16 mouse cellular contexts compared by ENCODE assay signal in genomic region chr19:28337574-28337973, GRCm38 (mm10).
DNase-seq lines count a peak whose midpoint lies in the region; ATAC-seq lines count a peak whose summit lies in the region.
"Had no signal": no experiment of that assay in that cellular context is flagged by ENCODE, and none has a peak within 500 bp of the region (broad histone marks: within the 10 kb centered on the region; RNA-seq: fewer than 3 reads in every experiment).

No protein-coding gene starts in this region.

- no peaks in the 10 kb centered on the region; the same call in 1 of the 2 replicates for H3K4me1 ChIP-seq in heart, embryonic 11.5 days (ENCODE audit: control insufficient read depth, insufficient read depth, low read length)
- peaks cover 7% of the 10 kb centered on the region; the same call in 1 of the 2 replicates for H3K4me1 ChIP-seq in lung, embryonic 16.5 days (replicated peaks; ENCODE audit: control insufficient read depth, insufficient read depth, low read length)
- peaks cover 34% of the 10 kb centered on the region for H3K4me1 ChIP-seq in limb, embryonic 10.5 days

- H3K36me3 ChIP-seq in heart, embryonic 11.5 days (ENCODE audit: control insufficient read depth, insufficient read depth, low read length), result no peaks in the 10 kb centered on the region
- no peaks in the 10 kb centered on the region for H3K36me3 ChIP-seq in lung, embryonic 16.5 days (ENCODE audit: control insufficient read depth, insufficient read depth, low read length)
- no peaks in the 10 kb centered on the region for H3K36me3 ChIP-seq in limb, embryonic 10.5 days
- H3K36me3 ChIP-seq: heart, embryonic 15.5 days; limb, embryonic 15.5 days had no signal

- no peaks in the 10 kb centered on the region for H3K27me3 ChIP-seq in heart, embryonic 11.5 days (ENCODE audit: control insufficient read depth, insufficient read depth, low read length)
- no peaks in the 10 kb centered on the region for H3K27me3 ChIP-seq in lung, embryonic 16.5 days (ENCODE audit: control insufficient read depth, insufficient read depth, low read depth, low read length)
- no peaks in the 10 kb centered on the region for H3K27me3 ChIP-seq in limb, embryonic 10.5 days (ENCODE audit: low read depth, poor library complexity, severe bottlenecking)
- H3K27me3 ChIP-seq: heart, embryonic 15.5 days; limb, embryonic 15.5 days had no signal

- H3K4me2 ChIP-seq in heart, embryonic 11.5 days, result no peak overlapping the region
- H3K4me2 ChIP-seq in lung, embryonic 16.5 days (ENCODE audit: low read depth, low read length), result no peak overlapping the region
- H3K4me2 ChIP-seq: heart, embryonic 15.5 days; limb, embryonic 15.5 days had no signal

- no peak for ATAC-seq in heart, embryonic 11.5 days (replicated peaks; ENCODE audit: insufficient number of reproducible peaks, low FRiP score, low TSS enrichment)
- no peak for ATAC-seq in lung, embryonic 16.5 days (ENCODE audit: low read depth)
- ATAC-seq: intestine, embryonic 16.5 days had no signal

- no peaks in the 10 kb centered on the region for H3K9me3 ChIP-seq in heart, embryonic 11.5 days (replicated peaks; ENCODE audit: control insufficient read depth, low read length)
- no peaks in the 10 kb centered on the region for H3K9me3 ChIP-seq in lung, embryonic 16.5 days (ENCODE audit: control insufficient read depth, low read length)
- no peaks in the 10 kb centered on the region for H3K9me3 ChIP-seq in limb, embryonic 10.5 days (replicated peaks)
- H3K9me3 ChIP-seq: heart, embryonic 15.5 days; limb, embryonic 15.5 days had no signal

- no peak overlapping the region for H3K27ac ChIP-seq in heart, embryonic 11.5 days (ENCODE audit: low read depth, low read length)
- H3K27ac ChIP-seq in lung, embryonic 16.5 days (ENCODE audit: low read length), result peak overlapping the region; percentile 41; the same call in 1 of the 2 replicates
- H3K27ac ChIP-seq in limb, embryonic 10.5 days, result peak overlapping the region; percentile 59; the same call in 1 of the 2 replicates
- H3K27ac ChIP-seq: heart, embryonic 15.5 days; limb, embryonic 15.5 days; stomach, postnatal 0 days had no signal

- no peak overlapping the region for H3K9ac ChIP-seq in heart, embryonic 11.5 days (ENCODE audit: low read depth, low read length)
- no peak overlapping the region for H3K9ac ChIP-seq in lung, embryonic 16.5 days (ENCODE audit: low read length)
- H3K9ac ChIP-seq: heart, embryonic 15.5 days; limb, embryonic 15.5 days had no signal

- H3K4me3 ChIP-seq in heart, embryonic 11.5 days (ENCODE audit: low read depth, low read length), result no peak overlapping the region
- no peak overlapping the region for H3K4me3 ChIP-seq in lung, embryonic 16.5 days (ENCODE audit: low read length)
- no peak overlapping the region for H3K4me3 ChIP-seq in limb, embryonic 10.5 days
- H3K4me3 ChIP-seq: heart, embryonic 15.5 days; limb, embryonic 15.5 days had no signal

- DNase-seq in heart, adult 11 months, result peak; percentile 18
- no peak for DNase-seq in lung, postnatal 36 days
- no peak for DNase-seq in limb, embryonic 10.5 days (ENCODE audit: low spot score)
- no peak for DNase-seq in cerebellum, postnatal 10 days
- no peak for DNase-seq in cerebellum, adult 11 months
- DNase-seq: cerebellum, adult 9-11 months; heart, adult 18-20 months; kidney, postnatal 36 days; lung, adult 18-20 months; right cerebral cortex, postnatal 25 days had no signal

- 78% methylated on average over 3 of the region's 3 CpGs for WGBS in heart, embryonic 11.5 days (ENCODE audit: insufficient replicate concordance)
- WGBS in lung, embryonic 16.5 days, result 43% methylated on average over 3 of the region's 3 CpGs
- 36% methylated on average over 3 of the region's 3 CpGs for WGBS in limb, embryonic 10.5 days
